Mouse (Mus musculus) mature B cell (primary cell): ENCODE measurements around the gene Plekha1.

Experiments used
- in situ Hi-C: fragments of 300-500 bp; cut with MboI; formaldehyde crosslinking; loops from 2 replicates; pipeline ENCODE4 v1.14.3; 2019

The Plekha1 gene

DNA sequence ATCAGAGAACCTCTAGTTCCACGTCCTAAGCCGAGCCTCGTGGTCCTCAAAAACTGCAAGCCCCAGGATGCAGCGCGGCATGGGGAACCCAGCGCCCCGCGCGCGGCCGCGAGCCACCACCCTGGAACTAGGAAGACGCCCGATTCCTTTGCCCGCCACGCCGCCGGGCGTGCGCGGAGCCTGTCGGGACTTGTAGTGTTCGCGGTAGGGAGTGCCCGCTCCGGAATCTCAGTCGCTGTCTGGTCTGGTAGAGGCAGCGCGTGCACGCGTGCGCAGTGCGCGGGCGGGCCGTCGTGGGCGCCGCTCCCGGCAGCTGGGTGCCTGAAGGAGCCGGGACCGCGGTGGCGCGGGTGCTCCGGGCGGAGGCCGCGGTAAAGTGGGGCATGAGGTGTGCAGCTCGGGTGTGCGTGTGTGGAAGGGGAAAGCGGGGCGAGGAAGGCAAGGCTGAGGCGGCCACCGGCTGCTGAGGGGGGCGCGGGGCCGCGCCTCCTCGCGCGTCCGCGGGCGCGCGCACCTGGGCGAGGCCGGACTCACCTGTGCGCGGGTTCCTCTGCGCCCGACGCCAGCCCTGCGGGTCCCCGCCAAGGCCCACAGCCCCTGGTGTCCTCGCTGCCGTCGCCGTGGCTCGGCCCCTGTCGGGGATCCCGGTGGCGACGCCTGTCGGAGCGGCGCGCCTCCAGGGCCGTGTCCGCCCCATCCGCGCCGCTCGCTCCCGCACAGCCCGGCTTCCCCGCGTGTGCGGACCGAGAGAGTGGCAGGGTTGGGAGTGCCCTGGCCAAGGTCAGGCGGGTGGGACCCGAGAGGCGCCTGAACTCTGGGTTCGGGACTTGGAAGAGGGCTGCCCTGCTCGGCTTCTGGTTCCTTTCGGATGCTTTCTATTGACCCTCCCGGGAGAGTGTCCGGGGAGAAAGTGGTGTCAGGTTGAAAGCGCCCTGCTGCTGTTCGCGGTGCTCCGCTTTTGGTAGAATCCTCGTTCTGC lies at the start of gene Plekha1:
Plekha1 (plus strand) TSS at position 144 of the 979 bp plus-strand sequence.
- in situ Hi-C loops: no loop called here

GRCm38 (mm10) chr7:130816243-130816642 lies 49.3 kb upstream of the Plekha1 start:
- in situ Hi-C loops: no loop called here

DNA sequence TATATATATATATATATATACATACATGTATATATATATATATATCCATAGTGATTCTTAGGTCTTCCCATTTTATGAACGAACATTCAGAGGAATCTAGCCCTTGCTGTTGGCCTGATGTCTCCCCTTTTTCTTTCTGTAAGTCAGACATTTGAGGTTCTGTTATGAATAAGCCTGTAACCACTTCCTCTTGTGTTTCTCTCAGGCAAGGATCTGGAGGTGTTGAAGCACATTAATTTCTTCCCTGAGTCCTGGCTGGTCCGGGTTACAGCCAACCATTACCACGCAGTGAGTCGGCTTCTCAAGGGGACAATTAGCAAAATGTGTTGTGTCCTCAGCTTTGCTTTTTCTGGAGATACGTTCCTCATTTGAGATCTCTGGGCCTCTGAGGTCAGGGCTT lies 46.7 kb upstream of the Plekha1 start:
- in situ Hi-C loops: no loop called here

- in situ Hi-C loops: no loop called here
These were observed 45.9 kb upstream of the Plekha1 start for GRCm38 (mm10) chr7:130819624-130820023.

- in situ Hi-C loops: no loop called here
These were observed 41.6 kb upstream of the Plekha1 start for GRCm38 (mm10) chr7:130823992-130824391.

GRCm38 (mm10) chr7:130826343-130826742 lies 39.2 kb upstream of the Plekha1 start:
- in situ Hi-C loops: no loop called here

GRCm38 (mm10) chr7:130827431-130827830 lies 38.1 kb upstream of the Plekha1 start:
- in situ Hi-C loops: no loop called here

DNA sequence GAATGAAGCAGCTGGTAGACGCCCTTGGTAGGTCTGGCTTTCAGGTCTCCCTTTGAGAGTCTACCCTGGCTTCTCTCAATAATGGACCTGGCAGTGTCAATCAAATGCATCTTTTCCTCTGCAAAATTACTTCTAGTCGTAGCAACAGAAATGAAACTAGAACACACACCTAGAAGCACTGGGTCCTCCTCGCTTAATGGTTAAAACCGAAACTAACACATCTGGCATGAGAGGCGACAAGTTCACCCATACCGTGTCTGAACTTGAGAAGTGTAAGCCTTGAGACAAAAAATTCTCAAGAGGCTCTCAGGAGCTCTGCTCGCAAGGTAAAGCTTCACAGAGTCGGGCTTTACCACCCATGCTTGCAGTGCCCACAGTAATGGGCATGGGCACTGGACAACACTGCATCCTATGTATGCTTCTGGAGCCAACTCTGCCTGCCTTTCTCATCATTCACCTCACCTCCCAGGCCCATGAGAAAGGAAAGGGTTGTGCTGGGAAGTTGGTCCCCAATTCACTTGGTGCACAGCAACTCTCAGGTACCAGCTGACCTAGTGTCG lies 37.6 kb upstream of the Plekha1 start:
- in situ Hi-C loops: no loop called here

GRCm38 (mm10) chr7:130828475-130828874 lies 37.1 kb upstream of the Plekha1 start:
- in situ Hi-C loops: no loop called here

GRCm38 (mm10) chr7:130831586-130831985 lies 34.0 kb upstream of the Plekha1 start:
- in situ Hi-C loops: no loop called here

GRCm38 (mm10) chr7:130834299-130834698 lies 31.3 kb upstream of the Plekha1 start:
- in situ Hi-C loops: no loop called here

DNA sequence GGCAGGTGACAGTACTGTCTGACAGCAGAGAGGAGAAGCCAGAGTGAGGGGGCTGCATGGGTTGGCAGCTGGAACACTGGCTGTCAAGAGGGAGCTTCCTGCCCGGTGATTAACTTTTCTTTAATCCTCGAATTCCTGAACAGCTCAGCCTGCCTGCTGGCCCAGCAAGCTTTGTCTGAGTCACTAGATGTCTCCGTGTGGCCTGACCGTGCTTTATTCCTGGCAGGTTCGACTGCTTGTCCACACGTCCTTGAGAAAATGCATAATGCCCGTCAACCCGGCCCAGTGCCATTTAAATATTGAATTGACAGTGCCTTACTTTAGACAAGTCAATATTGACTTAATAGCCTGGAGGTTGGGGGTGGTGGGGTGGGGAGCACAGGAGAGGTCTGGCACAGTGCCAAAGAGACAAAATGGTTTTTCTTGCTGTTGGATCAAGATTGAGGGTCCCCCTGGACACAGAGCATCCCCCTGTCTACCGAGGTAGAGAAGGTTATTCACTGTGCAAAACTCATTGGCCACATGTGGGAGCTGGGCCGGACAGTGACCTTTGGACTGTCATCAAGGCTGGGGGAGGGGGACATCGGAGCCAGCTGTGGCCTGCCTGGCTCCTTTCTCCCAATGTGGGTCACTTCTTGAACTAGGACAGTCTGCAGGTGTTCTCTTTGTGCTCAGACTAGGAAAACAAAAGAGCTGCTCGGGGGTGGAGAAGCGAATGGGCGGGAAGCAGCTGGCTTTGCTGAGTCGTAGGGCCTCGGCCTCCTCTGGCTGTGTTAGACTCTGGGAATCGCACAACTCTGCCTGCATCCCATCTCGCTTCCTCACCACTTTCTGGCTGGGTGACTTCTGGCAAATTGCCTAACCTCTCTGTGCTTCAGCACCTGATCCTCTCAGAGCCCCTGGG lies 30.3 kb upstream of the Plekha1 start:
- in situ Hi-C loops: no loop called here

- in situ Hi-C loops: no loop called here
These were observed 29.5 kb upstream of the Plekha1 start for GRCm38 (mm10) chr7:130836066-130836465.

GRCm38 (mm10) chr7:130837941-130838657 lies 27.5 kb upstream of the Plekha1 start:
- in situ Hi-C loops: no loop called here

GRCm38 (mm10) chr7:130838658-130839025 lies 26.9 kb upstream of the Plekha1 start:
- in situ Hi-C loops: no loop called here

- in situ Hi-C loops: no loop called here
These were observed 26.0 kb upstream of the Plekha1 start for GRCm38 (mm10) chr7:130839380-130840100.

DNA sequence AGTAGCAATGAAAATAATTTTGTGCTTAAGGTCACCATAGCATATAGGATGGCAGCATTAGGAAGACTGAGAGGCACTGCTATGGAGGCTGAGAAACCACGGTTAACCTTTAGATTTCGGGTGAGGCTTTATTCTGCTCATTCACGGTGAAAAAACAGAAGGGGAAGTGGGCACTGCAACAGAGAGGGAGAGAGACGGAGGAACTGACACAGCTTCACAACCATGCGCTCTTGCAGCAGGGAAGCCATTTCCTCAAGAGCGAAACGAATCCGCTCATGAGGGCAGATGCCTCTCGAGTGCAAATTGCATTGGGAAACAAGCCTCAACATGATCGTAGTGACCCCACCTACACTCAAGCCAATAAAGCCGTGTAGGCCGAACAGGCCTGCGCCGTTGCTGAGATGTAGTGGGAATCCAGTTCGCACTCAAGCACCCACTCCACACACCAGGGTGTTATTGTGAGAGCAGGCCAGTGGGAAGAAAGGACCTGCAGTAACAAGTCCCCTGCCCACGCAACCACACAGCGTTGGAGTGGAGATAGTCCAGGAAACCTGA lies 18.3 kb upstream of the Plekha1 start:
- in situ Hi-C loops: no loop called here

DNA sequence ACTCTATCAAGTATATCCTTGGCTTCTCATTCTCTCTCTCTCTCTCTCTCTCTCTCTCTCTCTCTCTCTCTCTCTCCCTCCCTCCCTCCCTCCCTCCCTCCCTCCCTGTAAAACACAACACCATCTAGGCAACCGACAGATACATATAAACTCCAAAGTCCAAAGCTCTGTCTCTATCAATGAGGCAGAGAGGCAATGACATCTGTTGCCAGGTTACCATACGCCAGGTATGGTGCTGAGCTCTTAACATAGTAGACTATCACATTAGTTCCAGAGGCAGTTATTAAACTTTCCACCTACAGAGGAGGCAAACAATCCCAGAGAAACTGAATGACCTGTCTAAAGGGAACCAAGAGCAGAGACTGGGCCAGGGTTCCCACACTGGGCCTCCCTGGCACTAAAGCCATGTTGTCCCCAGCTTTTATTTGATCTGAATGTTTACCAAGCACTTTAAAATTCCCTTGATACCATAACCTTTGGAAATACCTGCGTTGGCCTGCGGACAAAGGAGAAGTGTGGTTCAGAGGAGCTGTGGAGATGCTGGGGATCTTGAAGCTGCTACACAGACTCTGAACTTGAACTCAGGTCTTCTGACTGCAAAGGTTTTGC lies 10.8 kb upstream of the Plekha1 start:
- in situ Hi-C loops: no loop called here

- in situ Hi-C loops: no loop called here
These were observed 9.9 kb upstream of the Plekha1 start for GRCm38 (mm10) chr7:130855681-130856080.

DNA sequence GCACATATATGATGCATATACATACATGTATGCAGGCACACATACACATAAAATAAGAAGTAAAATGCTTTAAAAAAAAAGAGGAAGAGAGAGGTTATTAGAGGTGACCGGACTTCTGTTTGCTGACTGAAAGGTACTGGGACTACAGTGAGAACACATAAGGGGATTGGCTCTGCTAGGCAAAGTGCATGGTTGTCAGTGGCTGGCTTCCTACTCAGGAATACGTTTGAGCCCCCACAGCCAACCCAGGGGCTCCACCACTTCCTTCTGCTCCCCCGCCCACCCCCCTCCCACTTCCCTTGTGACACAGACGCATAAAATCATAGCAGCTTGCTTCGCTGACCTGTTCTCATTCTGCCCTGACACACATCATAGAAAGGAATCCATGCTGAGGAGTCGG lies 7.6 kb upstream of the Plekha1 start:
- in situ Hi-C loops: no loop called here
